Mouse (Mus musculus): ENCODE results near the gene Samhd1. TPM values are rescaled to one million over a fixed set of nuclear protein-coding genes. Genes with fewer than 3 reads are reported as not detected.

The Samhd1 gene
- polyA plus RNA-seq, 1 experiment from 2014 or later: 12.6 TPM

- no peak overlapping the region for H3K4me2 ChIP-seq (replicated peaks)
- 83% methylated on average over 2 of the region's 2 CpGs for WGBS
- H3K4me3 ChIP-seq: no peak overlapping the region
- H3K27ac ChIP-seq (replicated peaks): no peak overlapping the region
- no peak for ATAC-seq (replicated peaks)
- no peaks in the 10 kb centered on the region for H3K27me3 ChIP-seq
- H3K4me1 ChIP-seq: no peaks in the 10 kb centered on the region
- peaks cover 43% of the 10 kb centered on the region for H3K36me3 ChIP-seq
- H3K9me3 ChIP-seq: no peaks in the 10 kb centered on the region
- H3K9ac ChIP-seq (replicated peaks): no peak overlapping the region
Measured at GRCm38 (mm10) chr2:157153235-157153634, 18.2 kb upstream of the Samhd1 start.

- Histone ChIP-seq H3K4me2 (replicated peaks) (no peak overlapping the region), H3K4me1 (no peaks in the 10 kb centered on the region), H3K27me3 (no peaks in the 10 kb centered on the region), H3K9me3 (no peaks in the 10 kb centered on the region), H3K27ac (replicated peaks) (no peak overlapping the region), H3K9ac (replicated peaks) (no peak overlapping the region), H3K36me3 (peaks cover 43% of the 10 kb centered on the region), H3K4me3 (no peak overlapping the region)
- ATAC-seq (replicated peaks): no peak
- WGBS: 98% methylated on average over 5 of the region's 5 CpGs
Measured at GRCm38 (mm10) chr2:157148417-157148816, 13.4 kb upstream of the Samhd1 start.

GRCm38 (mm10) chr2:157147397-157148020 lies 12.4 kb upstream of the Samhd1 start:
- Histone ChIP-seq H3K27me3 (no peaks in the 10 kb centered on the region), H3K9ac (replicated peaks) (no peak overlapping the region), H3K36me3 (peaks cover 41% of the 10 kb centered on the region), H3K27ac (replicated peaks) (no peak overlapping the region), H3K4me2 (replicated peaks) (no peak overlapping the region), H3K9me3 (no peaks in the 10 kb centered on the region), H3K4me3 (no peak overlapping the region), H3K4me1 (no peaks in the 10 kb centered on the region)
- ATAC-seq (replicated peaks): no peak
- 97% methylated on average over 9 of the region's 9 CpGs for WGBS

- H3K9me3 ChIP-seq: no peaks in the 10 kb centered on the region
- no peak overlapping the region for H3K4me2 ChIP-seq (replicated peaks)
- no peaks in the 10 kb centered on the region for H3K27me3 ChIP-seq
- no peak overlapping the region for H3K4me3 ChIP-seq
- WGBS: 95% methylated on average over 1 of the region's 1 CpGs
- ATAC-seq (replicated peaks): no peak
- H3K36me3 ChIP-seq: peaks cover 31% of the 10 kb centered on the region
- no peaks in the 10 kb centered on the region for H3K4me1 ChIP-seq
- no peak overlapping the region for H3K9ac ChIP-seq (replicated peaks)
- H3K27ac ChIP-seq (replicated peaks): no peak overlapping the region
Measured at GRCm38 (mm10) chr2:157145173-157145572, 10.1 kb upstream of the Samhd1 start.

- H3K27me3 ChIP-seq: no peaks in the 10 kb centered on the region
- no peak overlapping the region for H3K27ac ChIP-seq (replicated peaks)
- H3K4me2 ChIP-seq (replicated peaks): no peak overlapping the region
- 58% methylated on average over 5 of the region's 5 CpGs for WGBS
- peaks cover 21% of the 10 kb centered on the region; the same call in 1 of the 2 replicates for H3K36me3 ChIP-seq
- H3K9ac ChIP-seq (replicated peaks): no peak overlapping the region
- no peak for ATAC-seq (replicated peaks)
- no peak overlapping the region for H3K4me3 ChIP-seq
- H3K4me1 ChIP-seq: no peaks in the 10 kb centered on the region
- H3K9me3 ChIP-seq: no peaks in the 10 kb centered on the region
Measured at GRCm38 (mm10) chr2:157144132-157144531, 9.1 kb upstream of the Samhd1 start.

GRCm38 (mm10) chr2:157141962-157142361 lies 6.9 kb upstream of the Samhd1 start:
- Histone ChIP-seq H3K4me3 (no peak overlapping the region), H3K4me2 (replicated peaks) (no peak overlapping the region), H3K27me3 (no peaks in the 10 kb centered on the region), H3K27ac (replicated peaks) (no peak overlapping the region), H3K9me3 (no peaks in the 10 kb centered on the region), H3K9ac (replicated peaks) (no peak overlapping the region), H3K36me3 (peaks cover 7% of the 10 kb centered on the region; the same call in 1 of the 2 replicates), H3K4me1 (no peaks in the 10 kb centered on the region)
- ATAC-seq (replicated peaks): no peak
- 91% methylated on average over 4 of the region's 4 CpGs for whole genome bisulfite sequencing

GRCm38 (mm10) chr2:157139251-157139802 lies 4.3 kb upstream of the Samhd1 start:
- no peak overlapping the region for H3K9ac ChIP-seq (replicated peaks)
- WGBS: 94% methylated on average over 5 of the region's 5 CpGs

GRCm38 (mm10) chr2:157138808-157139207 lies 3.7 kb upstream of the Samhd1 start:
- WGBS: 81% methylated on average over 5 of the region's 5 CpGs
- Histone ChIP-seq H3K27me3 (no peaks in the 10 kb centered on the region), H3K9ac (replicated peaks) (no peak overlapping the region), H3K4me3 (no peak overlapping the region), H3K36me3 (no peaks in the 10 kb centered on the region), H3K9me3 (no peaks in the 10 kb centered on the region), H3K27ac (replicated peaks) (no peak overlapping the region), H3K4me1 (peaks cover 11% of the 10 kb centered on the region), H3K4me2 (replicated peaks) (no peak overlapping the region)
- no peak for ATAC-seq (replicated peaks)

More at GRCm38 (mm10) chr2:157139251-157139802, 4.3 kb upstream of the Samhd1 start:
- Histone ChIP-seq H3K4me3 (no peak overlapping the region), H3K4me1 (peaks cover 7% of the 10 kb centered on the region), H3K27ac (replicated peaks) (no peak overlapping the region), H3K36me3 (no peaks in the 10 kb centered on the region), H3K4me2 (replicated peaks) (no peak overlapping the region), H3K27me3 (no peaks in the 10 kb centered on the region), H3K9me3 (no peaks in the 10 kb centered on the region)
- no peak for ATAC-seq (replicated peaks)

- Histone ChIP-seq H3K4me3 (no peak overlapping the region), H3K9me3 (no peaks in the 10 kb centered on the region)
- WGBS: 90% methylated on average over 9 of the region's 9 CpGs
Measured at GRCm38 (mm10) chr2:157137959-157138731, 3.1 kb upstream of the Samhd1 start.

GRCm38 (mm10) chr2:157136646-157137045 lies 1.6 kb upstream of the Samhd1 start:
- H3K4me3 ChIP-seq: no peak overlapping the region
- peaks cover 11% of the 10 kb centered on the region for H3K4me1 ChIP-seq
- no peak overlapping the region for H3K27ac ChIP-seq (replicated peaks)
- no peak overlapping the region for H3K9ac ChIP-seq (replicated peaks)
- no peaks in the 10 kb centered on the region for H3K9me3 ChIP-seq
- 72% methylated on average over 2 of the region's 2 CpGs for WGBS
- H3K4me2 ChIP-seq (replicated peaks): no peak overlapping the region
- no peaks in the 10 kb centered on the region for H3K27me3 ChIP-seq
- no peaks in the 10 kb centered on the region for H3K36me3 ChIP-seq
- ATAC-seq (replicated peaks): no peak

More at GRCm38 (mm10) chr2:157137959-157138731, 3.1 kb upstream of the Samhd1 start:
- ATAC-seq (replicated peaks): no peak
- peaks cover 11% of the 10 kb centered on the region for H3K4me1 ChIP-seq
- no peak overlapping the region for H3K4me2 ChIP-seq (replicated peaks)
- no peak overlapping the region for H3K9ac ChIP-seq (replicated peaks)
- no peaks in the 10 kb centered on the region for H3K36me3 ChIP-seq
- H3K27me3 ChIP-seq: no peaks in the 10 kb centered on the region
- H3K27ac ChIP-seq (replicated peaks): no peak overlapping the region

GRCm38 (mm10) chr2:157136176-157136575 lies 1.1 kb upstream of the Samhd1 start:
- H3K36me3 ChIP-seq: no peaks in the 10 kb centered on the region
- WGBS: 91% methylated on average over 4 of the region's 4 CpGs
- H3K9ac ChIP-seq (replicated peaks): no peak overlapping the region
- H3K27me3 ChIP-seq: no peaks in the 10 kb centered on the region
- H3K9me3 ChIP-seq: no peaks in the 10 kb centered on the region
- H3K4me1 ChIP-seq: peaks cover 11% of the 10 kb centered on the region
- ATAC-seq (replicated peaks): no peak
- no peak overlapping the region for H3K4me2 ChIP-seq (replicated peaks)
- H3K4me3 ChIP-seq: no peak overlapping the region
- H3K27ac ChIP-seq (replicated peaks): no peak overlapping the region

- Histone ChIP-seq H3K27ac (replicated peaks) (peak overlapping the region; percentile 57; the same call in 1 of the 2 replicates), H3K36me3 (no peaks in the 10 kb centered on the region), H3K4me3 (peak overlapping the region; percentile 69), H3K9ac (replicated peaks) (peak overlapping the region; percentile 66; the same call in 1 of the 2 replicates), H3K27me3 (no peaks in the 10 kb centered on the region), H3K9me3 (no peaks in the 10 kb centered on the region), H3K4me2 (replicated peaks) (peak overlapping the region; percentile 97), H3K4me1 (peaks cover 11% of the 10 kb centered on the region)
- WGBS: 66% methylated on average over 10 of the region's 10 CpGs
- ATAC-seq (replicated peaks): 0 out of 2 replicates have a peak, but pooled peaks have one; percentile 53
Measured at GRCm38 (mm10) chr2:157135529-157136120, 560 bp upstream of the Samhd1 start.
